Mouse (Mus musculus) thymus, adult 2 months (tissue): Measurements from ENCODE around the gene Morf4l2. TPM values are rescaled to one million over a fixed set of nuclear protein-coding genes. Genes with fewer than 3 reads are reported as not detected.

Source experiments
- DNase-seq: peaks from one replicate; pipeline ENCODE4 v3.0.0; 2021
- H3K27ac ChIP-seq: fragments of 200-500 bp; 2 replicates; pipeline ENCODE4 v1.5.1; 2012; ENCODE audit warnings: low read length, control low read depth; ENCODE audit not compliant: control insufficient read depth, insufficient read depth
- H3K27me3 ChIP-seq: fragments of 200-500 bp; 2 replicates; pipeline ENCODE4 v1.6.1; 2012; ENCODE audit warnings: mild to moderate bottlenecking, low read length, moderate library complexity, mixed read lengths; ENCODE audit not compliant: control insufficient read depth, insufficient read depth
- H3K36me3 ChIP-seq: fragments of 200-500 bp; 2 replicates; pipeline ENCODE4 v1.6.1; 2012; ENCODE audit warnings: mild to moderate bottlenecking, low read length, moderate library complexity; ENCODE audit not compliant: control insufficient read depth, insufficient read depth
- H3K4me1 ChIP-seq: fragments of 200-500 bp; replicated peaks from 2 replicates; pipeline ENCODE4 v1.6.1; 2012; ENCODE audit warnings: low read length; ENCODE audit not compliant: control insufficient read depth, insufficient read depth
- H3K4me3 ChIP-seq: fragments of 200-500 bp; 2 replicates; pipeline ENCODE4 v1.5.1; 2012; ENCODE audit warnings: mild to moderate bottlenecking, low read length, control low read depth, moderate library complexity; ENCODE audit not compliant: control insufficient read depth, insufficient read depth
- CTCF ChIP-seq: fragments of 200-500 bp; IDR thresholded peaks from 2 replicates; pipeline ENCODE4 v1.5.1; 2012; ENCODE audit warnings: mild to moderate bottlenecking, control low read depth, low read length, moderate library complexity, borderline replicate concordance; ENCODE audit not compliant: control insufficient read depth, poor library complexity, insufficient read depth; ENCODE audit errors: extremely low read depth
- POLR2A ChIP-seq: fragments of 200-500 bp; IDR thresholded peaks from 2 replicates; pipeline ENCODE4 v1.6.1; 2012; ENCODE audit warnings: mild to moderate bottlenecking, low read length, control low read depth, moderate library complexity; ENCODE audit not compliant: control insufficient read depth, poor library complexity, insufficient read depth; ENCODE audit errors: extremely low read depth
- WGBS: fragments of 180-500 bp; shearing (Covaris S2); methylation state at CpG from one replicate; pipeline ENCODE4 v1.1.7; 2018; 5-methylcytosine and 5-hydroxymethylcytosine counted together
- polyA plus RNA-seq: library from polyadenylated mRNA; depleted of rRNA; stranded (reverse); fragments of >200 nt; gene quantifications from 2 replicates; pipeline ENCODE4 v1.2.3, GENCODE M21; 2012; rRNA removed

The Morf4l2 gene
- polyA plus RNA-seq: 27.7 and 37.1 TPM in 2 replicates

DNA sequence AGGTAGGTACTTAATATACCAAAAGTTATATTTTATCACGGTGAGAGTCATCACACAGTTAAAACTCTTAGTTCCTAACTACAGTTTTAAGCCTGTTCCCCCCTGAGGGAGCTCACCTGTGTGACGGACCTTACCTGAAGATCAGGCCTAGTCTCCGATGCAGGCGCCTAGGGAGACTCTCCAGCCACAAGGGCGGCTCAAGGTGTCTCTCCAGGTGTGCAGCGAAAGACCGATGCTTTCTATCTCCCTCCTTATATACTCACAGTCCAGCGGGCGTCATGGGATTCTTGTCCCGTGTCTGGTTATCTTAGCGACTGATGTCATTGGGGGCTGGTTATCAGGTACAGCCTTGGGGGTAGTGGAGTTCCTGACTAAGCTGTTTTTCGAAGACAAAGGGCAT is at the start of gene Morf4l2:
TSS of gene Morf4l2 (minus strand) at position 232 of the 400 bp plus-strand sequence.
- peak within 1 kb of the TSS; percentile 88 for H3K27ac ChIP-seq
- peak; percentile 1 for DNase-seq
- H3K4me1 ChIP-seq: no peaks in the 10 kb centered on the region
- H3K36me3 ChIP-seq: peaks cover 3% of the 10 kb centered on the region; the same call in 1 of the 2 replicates
- TF ChIP-seq CTCF (no peak), POLR2A (no peak)
- 96% methylated on average over 12 of the region's 12 CpGs for WGBS
- H3K27me3 ChIP-seq: no peaks in the 10 kb centered on the region
- H3K4me3 ChIP-seq: no peak within 1 kb of the TSS; the same call in 1 of the 2 replicates

DNA sequence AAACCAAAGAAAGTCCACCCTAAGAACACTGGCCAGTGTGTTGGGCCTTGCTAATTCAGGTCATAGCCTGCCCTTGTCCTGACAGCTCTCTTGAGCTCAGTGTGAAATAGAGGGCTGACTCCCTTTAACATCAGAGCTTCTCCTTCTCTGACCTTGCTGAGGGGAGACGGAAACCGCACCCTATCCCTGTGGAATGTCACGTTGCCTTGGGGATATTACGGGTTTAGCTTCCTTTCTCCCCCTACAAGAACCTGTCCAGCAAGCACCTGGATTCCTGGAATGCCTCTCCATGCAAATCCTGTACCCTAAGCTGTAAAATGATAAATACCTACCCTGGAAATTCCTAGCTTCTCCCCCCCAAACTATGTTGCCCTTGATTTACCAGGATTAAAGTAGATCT is 46.0 kb upstream of the Morf4l2 start:
- no peak for DNase-seq
- Histone ChIP-seq H3K4me1 (no peaks in the 10 kb centered on the region), H3K36me3 (no peaks in the 10 kb centered on the region), H3K27me3 (no peaks in the 10 kb centered on the region), H3K4me3 (no peak overlapping the region), H3K27ac (no peak overlapping the region)
- TF ChIP-seq CTCF (no peak), POLR2A (no peak)
- 93% methylated on average over 4 of the region's 4 CpGs for WGBS

DNA sequence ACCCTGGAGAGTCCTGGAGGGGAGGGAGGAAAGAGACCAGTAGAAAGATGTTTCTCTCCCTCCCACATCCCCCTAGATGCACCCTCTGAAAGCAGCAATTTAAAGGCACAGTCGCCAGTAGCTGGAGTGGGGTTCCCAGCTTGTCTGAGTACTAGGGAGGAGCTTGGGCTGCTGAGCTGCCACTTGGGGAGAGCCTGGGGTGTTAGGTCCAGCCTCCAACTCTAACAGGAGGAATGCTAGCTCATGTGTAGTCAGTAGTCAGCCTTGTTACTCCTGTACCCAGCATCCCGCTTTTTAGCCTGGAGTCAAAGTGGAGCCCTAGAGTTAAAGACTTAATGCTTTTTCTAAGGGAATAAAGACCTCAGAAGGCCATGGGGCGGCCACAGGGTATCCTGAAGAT is 36.6 kb upstream of the Morf4l2 start, which contains the start of gene Glra4:
TSS of gene Glra4 (minus strand) at position 101 of the 400 bp plus-strand sequence.
- WGBS: 95% methylated on average over 3 of the region's 3 CpGs
- no peak within 1 kb of the TSS for H3K27ac ChIP-seq
- H3K36me3 ChIP-seq: no peaks in the 10 kb centered on the region
- no peak for DNase-seq
- TF ChIP-seq POLR2A: no peak
- TF ChIP-seq CTCF: no peak
- no peaks in the 10 kb centered on the region for H3K4me1 ChIP-seq
- no peaks in the 10 kb centered on the region for H3K27me3 ChIP-seq
- no peak within 1 kb of the TSS for H3K4me3 ChIP-seq

DNA sequence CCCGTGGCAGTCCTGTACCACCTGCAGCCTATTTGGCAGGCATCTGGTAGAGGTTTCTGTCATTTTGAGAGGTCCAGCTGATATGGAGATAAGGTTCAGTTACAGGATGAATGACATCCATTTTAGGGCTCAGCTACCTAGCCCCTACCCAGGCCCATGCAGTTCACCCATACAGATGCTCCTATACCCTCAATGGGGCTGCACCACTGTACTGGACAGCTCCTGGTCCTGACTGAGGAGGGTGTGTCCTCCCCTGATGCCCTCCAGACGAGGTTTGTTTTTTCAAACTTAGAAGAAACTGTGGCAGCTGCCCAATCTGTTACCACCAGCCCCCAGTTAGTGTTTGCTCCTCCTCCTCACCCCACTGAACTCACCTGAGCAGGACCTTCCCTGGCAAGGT is 35.8 kb upstream of the Morf4l2 start:
- WGBS: 91% methylated on average over 2 of the region's 2 CpGs
- H3K27ac ChIP-seq: no peak overlapping the region
- no peaks in the 10 kb centered on the region for H3K4me1 ChIP-seq
- H3K36me3 ChIP-seq: no peaks in the 10 kb centered on the region
- H3K4me3 ChIP-seq: no peak overlapping the region
- no peak for TF ChIP-seq POLR2A
- TF ChIP-seq CTCF: no peak
- no peaks in the 10 kb centered on the region for H3K27me3 ChIP-seq
- no peak for DNase-seq

DNA sequence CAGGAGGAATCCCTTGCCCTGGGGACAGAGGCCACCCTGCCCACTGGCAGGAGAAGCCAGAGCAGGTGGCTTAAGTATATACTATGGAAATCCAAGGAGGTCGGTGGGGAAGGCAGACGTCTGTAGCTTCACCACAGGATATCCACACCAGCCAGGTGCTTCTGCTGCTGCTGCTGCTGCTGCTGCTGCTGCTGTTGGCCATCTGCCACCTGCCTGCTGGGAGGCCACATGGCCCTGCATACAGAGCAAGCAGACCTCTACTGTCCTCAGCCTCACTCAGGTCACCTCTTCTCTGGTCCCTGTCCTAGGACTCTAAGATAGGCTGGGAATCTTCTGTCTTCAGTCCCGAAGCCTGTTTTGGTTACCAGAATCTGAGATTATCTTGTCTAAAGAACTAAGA is 34.6 kb upstream of the Morf4l2 start:
- Histone ChIP-seq H3K4me1 (no peaks in the 10 kb centered on the region), H3K36me3 (no peaks in the 10 kb centered on the region), H3K4me3 (no peak overlapping the region), H3K27me3 (no peaks in the 10 kb centered on the region), H3K27ac (no peak overlapping the region)
- 55% methylated on average over 3 of the region's 3 CpGs for WGBS
- no peak for TF ChIP-seq POLR2A
- no peak for TF ChIP-seq CTCF
- DNase-seq: no peak

DNA sequence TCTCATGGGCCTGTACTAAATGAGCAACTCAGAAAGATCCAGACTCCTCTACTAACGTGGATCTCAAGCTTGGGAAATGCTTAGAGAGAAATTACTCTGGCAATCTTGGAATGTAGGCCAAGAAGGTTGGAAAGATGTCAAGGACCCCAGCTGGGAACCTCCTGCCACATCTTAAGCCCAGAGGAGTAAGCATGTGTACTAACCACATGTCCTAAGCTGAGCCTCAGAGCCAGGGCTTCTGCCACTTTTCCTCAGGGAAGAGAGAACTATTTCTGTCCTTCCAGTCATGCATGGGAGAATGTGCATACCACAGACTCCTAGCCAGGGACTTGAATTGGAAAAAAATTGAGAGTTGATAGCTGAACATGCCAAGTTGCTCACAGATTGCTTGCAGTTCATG is 29.5 kb upstream of the Morf4l2 start:
- TF ChIP-seq POLR2A (no peak), CTCF (no peak)
- no peak overlapping the region for H3K4me3 ChIP-seq
- 87% methylated on average over 1 of the region's 1 CpGs for whole genome bisulfite sequencing
- no peaks in the 10 kb centered on the region for H3K27me3 ChIP-seq
- no peaks in the 10 kb centered on the region for H3K4me1 ChIP-seq
- DNase-seq: no peak
- H3K36me3 ChIP-seq: no peaks in the 10 kb centered on the region
- H3K27ac ChIP-seq: no peak overlapping the region

DNA sequence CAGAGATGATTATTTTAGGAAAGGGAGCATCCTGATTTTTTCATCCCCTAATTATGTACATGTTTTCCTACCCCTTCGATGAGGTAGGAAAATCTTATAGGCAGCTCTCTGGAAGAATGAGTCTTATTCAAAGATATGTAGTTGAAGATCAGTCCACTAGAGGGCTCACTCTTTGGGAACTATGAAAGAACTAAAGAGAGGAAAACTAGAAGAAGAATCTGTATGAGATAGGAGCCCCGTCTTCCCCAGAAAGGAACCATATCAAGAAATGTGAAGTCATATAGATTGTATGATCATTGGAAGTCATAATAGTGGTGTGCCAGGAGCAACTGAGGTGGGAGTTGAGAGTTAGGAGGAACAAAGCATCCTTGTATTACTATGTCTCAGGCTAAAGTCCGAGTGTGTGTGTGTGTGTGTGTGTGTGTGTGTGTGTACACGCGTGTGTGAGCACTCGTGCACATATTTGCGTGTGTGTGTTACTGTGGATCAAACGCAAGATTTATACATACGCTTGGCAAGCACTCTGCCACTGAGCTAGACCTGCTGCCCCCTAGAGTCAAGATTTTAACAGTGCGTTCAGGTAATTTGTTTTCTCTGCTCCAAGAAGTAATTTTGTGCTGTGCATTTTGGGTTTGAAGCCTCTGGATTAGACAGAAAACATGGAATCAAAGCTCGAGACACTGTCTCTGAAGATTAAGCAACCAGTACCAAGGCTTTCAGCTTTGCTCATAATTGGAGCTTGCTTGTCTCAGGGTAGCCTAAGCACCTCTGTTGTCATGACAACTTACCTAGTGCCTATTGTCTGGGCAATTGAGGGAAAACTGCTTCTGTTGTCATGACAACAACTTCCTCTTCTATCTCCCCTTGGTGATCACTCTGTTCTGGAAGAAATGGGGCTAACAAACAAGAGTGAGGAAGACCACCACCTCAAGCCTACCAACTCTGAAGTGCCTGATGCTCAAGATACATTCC is 17.9 kb upstream of the Morf4l2 start:
- H3K4me1 ChIP-seq: no peaks in the 10 kb centered on the region
- no peak for TF ChIP-seq CTCF
- TF ChIP-seq POLR2A: no peak
- H3K4me3 ChIP-seq: no peak overlapping the region
- DNase-seq: peak; percentile 7
- no peaks in the 10 kb centered on the region for H3K36me3 ChIP-seq
- WGBS: 60% methylated on average over 11 of the region's 11 CpGs
- H3K27me3 ChIP-seq: no peaks in the 10 kb centered on the region
- no peak overlapping the region for H3K27ac ChIP-seq
